Mouse (Mus musculus) spleen, adult 2 months (tissue): Measurements from ENCODE around the gene Ablim1.

Experiments used
- CTCF ChIP-seq: fragments of 200-500 bp; IDR thresholded peaks from 2 replicates; pipeline ENCODE4 v1.5.1; 2011; ENCODE audit warnings: mild to moderate bottlenecking, inconsistent platforms; ENCODE audit not compliant: insufficient read depth, insufficient read length, insufficient replicate concordance; ENCODE audit errors: extremely low read depth
- POLR2A ChIP-seq: fragments of 200-500 bp; IDR thresholded peaks from 2 replicates; pipeline ENCODE4 v1.6.1; 2011; ENCODE audit warnings: low read depth, low read length, inconsistent platforms

GRCm38 (mm10) chr19:57321839-57322238 is 7.1 kb upstream of the Ablim1 start:
- TF ChIP-seq POLR2A (no peak), CTCF (no peak)
